Mouse (Mus musculus) heart, adult 2 months (tissue): ENCODE data around the gene Rnf114. TPM values are rescaled to one million over a fixed set of nuclear protein-coding genes. Genes with fewer than 3 reads are reported as not detected.

Experiments
- DNase-seq, 2 experiments: peaks; one replicate each; pipeline ENCODE4 v3.0.0; 2021
- H3K27ac ChIP-seq: fragments of 200-600 bp; 2 replicates; pipeline ENCODE4 v1.8.1; 2022
- H3K27me3 ChIP-seq: fragments of 200-500 bp; 2 replicates; pipeline ENCODE4 v1.6.1; 2012; ENCODE audit warnings: mild to moderate bottlenecking, low read length, inconsistent platforms, mixed read lengths; ENCODE audit not compliant: control insufficient read depth, insufficient read depth
- H3K36me3 ChIP-seq: fragments of 200-500 bp; 2 replicates; pipeline ENCODE4 v1.6.1; 2012; ENCODE audit warnings: low read length, inconsistent platforms; ENCODE audit not compliant: control insufficient read depth, insufficient read depth
- H3K4me1 ChIP-seq: fragments of 200-500 bp; 2 replicates; pipeline ENCODE4 v1.6.1; 2011; ENCODE audit warnings: low read length; ENCODE audit not compliant: control insufficient read depth, insufficient read depth
- H3K4me3 ChIP-seq: fragments of 200-600 bp; 2 replicates; pipeline ENCODE4 v1.8.1; 2022
- H3K79me2 ChIP-seq: fragments of 200-500 bp; replicated peaks from 2 replicates; pipeline ENCODE4 v1.6.1; 2012; ENCODE audit warnings: mild to moderate bottlenecking, inconsistent platforms, low read length, moderate library complexity, mixed read lengths; ENCODE audit not compliant: control insufficient read depth, insufficient read depth
- H3K9ac ChIP-seq: fragments of 200-500 bp; 2 replicates; pipeline ENCODE4 v1.6.1; 2012; ENCODE audit warnings: low read depth, mild to moderate bottlenecking, control low read depth, inconsistent platforms, low read length, mixed read lengths
- CTCF ChIP-seq: fragments of 200-600 bp; IDR thresholded peaks from 2 replicates; pipeline ENCODE4 v1.8.1; 2022; ENCODE audit warnings: antibody characterized with exemption, mild to moderate bottlenecking, moderate library complexity
- EP300 ChIP-seq: fragments of 200-500 bp; IDR thresholded peaks from 2 replicates; pipeline ENCODE4 v1.6.1; 2011; ENCODE audit warnings: low read depth, low read length, control low read depth; ENCODE audit not compliant: insufficient read depth
- POLR2A ChIP-seq: fragments of 200-500 bp; IDR thresholded peaks from 2 replicates; pipeline ENCODE4 v1.6.1; 2011; ENCODE audit warnings: mild to moderate bottlenecking, low read depth, low read length, control low read depth; ENCODE audit not compliant: insufficient read depth
- WGBS: fragments of 180-500 bp; shearing (Covaris S2); methylation state at CpG from one replicate; pipeline ENCODE4 v1.1.7; 2018; 5-methylcytosine and 5-hydroxymethylcytosine counted together
- intact Hi-C: fragments of 180-260 bp; cut with DNase I; formaldehyde crosslinking; loops from one replicate; pipeline ENCODE4 v1.15.1; 2025
- polyA plus RNA-seq: library from polyadenylated mRNA; depleted of rRNA; stranded (reverse); fragments of >200 nt; gene quantifications from 2 replicates; pipeline ENCODE4 v1.2.3, GENCODE M21; 2012
- total RNA-seq, 2 experiments: library from RNA; stranded (reverse); gene quantifications; 2 replicates each; pipeline ENCODE4 v1.2.3; 2021

Gene Rnf114
- total and polyA plus RNA-seq, 3 experiments = 60.4 to 96.3 (median 76.7) TPM

DNA sequence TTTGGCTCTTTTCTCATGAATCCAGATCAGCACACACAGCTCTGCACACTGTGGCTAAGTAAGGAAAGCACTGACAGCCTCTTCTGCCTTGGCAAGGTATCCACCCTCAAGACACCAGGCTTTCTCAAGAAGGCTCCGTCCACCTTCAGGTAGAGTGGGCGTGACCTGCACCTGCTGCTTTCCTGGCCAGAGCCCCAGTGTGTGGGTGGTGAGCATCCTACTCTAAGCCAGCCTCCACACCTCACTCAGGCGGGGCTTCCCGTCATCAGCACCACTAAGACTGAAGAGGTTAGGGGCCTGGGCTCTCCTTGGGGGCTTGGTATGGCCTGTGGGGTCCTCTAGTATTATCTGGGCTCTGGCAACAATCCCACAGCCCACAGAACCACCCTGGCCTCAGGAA, 5.9 kb upstream of the Rnf114 start:
- no peaks in the 10 kb centered on the region for H3K36me3 ChIP-seq
- no peak overlapping the region for H3K27ac ChIP-seq
- WGBS = 89% methylated on average over 4 of the region's 4 CpGs
- intact Hi-C loops = no loop called here
- H3K4me3 ChIP-seq = no peak overlapping the region
- no peaks in the 10 kb centered on the region for H3K27me3 ChIP-seq
- TF ChIP-seq EP300 (no peak), CTCF (no peak), POLR2A (no peak)
- peaks cover 8% of the 10 kb centered on the region for H3K79me2 ChIP-seq
- H3K9ac ChIP-seq = no peak overlapping the region
- DNase-seq = no peak
- H3K4me1 ChIP-seq = peaks cover 16% of the 10 kb centered on the region

DNA sequence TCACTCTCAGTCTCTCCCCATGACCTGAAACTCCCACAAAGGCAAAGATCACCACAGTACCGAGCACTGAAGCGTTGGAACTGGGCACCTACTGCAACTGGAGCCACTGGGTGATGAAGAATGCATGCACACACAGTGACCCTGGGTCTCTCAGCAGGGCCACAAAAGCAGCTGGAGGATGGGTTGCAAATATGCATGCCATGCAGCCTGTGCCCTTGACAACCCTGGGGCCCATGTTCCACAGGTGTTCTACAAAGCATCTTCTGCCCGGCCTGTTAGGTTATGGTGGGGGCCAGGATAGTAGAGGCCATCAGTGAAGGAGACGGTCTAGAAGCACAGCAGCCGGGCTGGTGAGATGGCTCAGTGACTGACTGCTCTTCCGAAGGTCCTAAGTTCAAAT, 4.9 kb upstream of the Rnf114 start:
- no peak overlapping the region for H3K27ac ChIP-seq
- intact Hi-C loops = no loop called here
- 93% methylated on average over 6 of the region's 6 CpGs for WGBS

GRCm38 (mm10) chr2:167487994-167488393, 4.5 kb upstream of the Rnf114 start:
- H3K4me1 ChIP-seq = peaks cover 18% of the 10 kb centered on the region
- TF ChIP-seq CTCF (no peak), POLR2A (no peak), EP300 (no peak)
- H3K4me3 ChIP-seq = no peak overlapping the region
- DNase-seq = no peak
- H3K79me2 ChIP-seq = peaks cover 8% of the 10 kb centered on the region
- intact Hi-C loops = no loop called here
- H3K27ac ChIP-seq = no peak overlapping the region
- whole genome bisulfite sequencing = 77% methylated on average over 6 of the region's 6 CpGs
- no peaks in the 10 kb centered on the region for H3K27me3 ChIP-seq
- H3K36me3 ChIP-seq = no peaks in the 10 kb centered on the region
- no peak overlapping the region for H3K9ac ChIP-seq

More for the DNA sequence above, 4.9 kb upstream of the Rnf114 start:
- TF ChIP-seq POLR2A (no peak), EP300 (no peak), CTCF (no peak)
- H3K9ac ChIP-seq = no peak overlapping the region
- no peaks in the 10 kb centered on the region for H3K27me3 ChIP-seq
- H3K4me1 ChIP-seq = peaks cover 18% of the 10 kb centered on the region
- no peak overlapping the region for H3K4me3 ChIP-seq
- DNase-seq = no peak
- H3K36me3 ChIP-seq = no peaks in the 10 kb centered on the region
- peaks cover 8% of the 10 kb centered on the region for H3K79me2 ChIP-seq

- DNase-seq = no peak
- intact Hi-C loops = no loop called here
Observed at GRCm38 (mm10) chr2:167490813-167491525, 1.5 kb upstream of the Rnf114 start.

DNA sequence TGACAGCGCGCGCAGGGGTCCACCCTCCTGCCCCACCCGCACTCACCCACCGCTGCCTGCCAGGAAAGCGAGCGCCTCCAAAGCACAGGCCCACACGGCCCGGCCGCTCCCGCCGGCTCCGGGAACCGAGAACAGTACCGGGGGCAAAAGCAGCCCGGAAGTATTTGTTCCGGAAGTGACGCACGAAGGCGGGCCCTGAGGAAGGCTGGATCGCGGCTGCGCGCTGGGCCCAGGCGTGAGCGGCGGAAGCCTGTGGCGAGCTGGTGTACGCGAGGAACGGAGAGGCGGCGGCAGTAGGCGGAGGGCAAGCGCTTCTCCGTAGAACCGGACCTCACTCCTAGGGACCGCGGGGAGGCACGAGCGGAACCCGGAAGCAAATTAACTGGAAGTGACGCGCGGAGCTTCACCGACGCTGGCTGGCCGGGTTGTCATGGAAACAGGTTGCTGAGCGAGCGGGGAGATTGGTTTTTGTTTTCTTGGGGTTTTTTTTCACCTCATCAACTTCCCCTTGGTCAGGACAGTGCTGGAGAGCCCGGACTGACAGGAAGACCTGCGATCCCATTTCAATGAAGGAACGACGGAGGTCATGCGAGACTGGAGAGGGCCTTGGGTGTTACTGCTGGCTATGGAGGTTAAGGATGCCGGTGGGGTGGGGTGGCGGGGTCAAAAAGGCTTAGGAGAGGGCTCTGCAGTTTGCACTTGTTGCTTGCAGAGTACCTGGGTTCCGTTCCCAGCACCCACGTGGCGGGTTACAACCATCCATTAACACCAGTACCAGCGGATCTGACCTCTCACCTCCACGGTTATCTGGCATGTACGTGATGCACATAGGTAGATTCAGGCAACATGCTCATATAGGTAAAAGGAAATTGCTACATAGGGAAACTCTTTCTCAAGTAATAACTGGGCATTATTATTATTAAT, 530 bp downstream of the Rnf114 start, which contains the start of gene Spata2:
TSS of gene Spata2 (minus strand) at position 175 of the 924 bp plus-strand sequence.
- Histone ChIP-seq H3K9ac (peak within 1 kb of the TSS; percentile 70), H3K36me3 (no peaks in the 10 kb centered on the region), H3K4me3 (peak within 1 kb of the TSS; percentile 95), H3K79me2 (peaks cover 2% of the 10 kb centered on the region), H3K4me1 (peaks cover 7% of the 10 kb centered on the region), H3K27me3 (no peaks in the 10 kb centered on the region), H3K27ac (peak within 1 kb of the TSS; percentile 97)
- TF ChIP-seq POLR2A = peak; percentile 75
- TF ChIP-seq EP300 = no peak
- TF ChIP-seq CTCF = no peak
- WGBS = 2% methylated on average over 57 of the region's 63 CpGs
- intact Hi-C loops = no loop called here
- peak; percentile 96 to 98 for DNase-seq

More at GRCm38 (mm10) chr2:167490813-167491525, 1.5 kb upstream of the Rnf114 start:
- peaks cover 7% of the 10 kb centered on the region for H3K79me2 ChIP-seq
- no peaks in the 10 kb centered on the region for H3K36me3 ChIP-seq
- TF ChIP-seq CTCF (no peak), EP300 (no peak), POLR2A (no peak)
- H3K4me3 ChIP-seq = peak overlapping the region; percentile 95; the same call in 1 of the 2 replicates
- H3K9ac ChIP-seq = no peak overlapping the region
- H3K27me3 ChIP-seq = no peaks in the 10 kb centered on the region
- 60% methylated on average over 4 of the region's 4 CpGs for WGBS
- no peak overlapping the region for H3K27ac ChIP-seq
- peaks cover 11% of the 10 kb centered on the region for H3K4me1 ChIP-seq
